Mouse (Mus musculus): ENCODE data around the gene Krtap1-4. TPM values are rescaled to one million over a fixed set of nuclear protein-coding genes. Genes with fewer than 3 reads are reported as not detected.
"Not testable (repeated sequence)": the region's sequence is repeated elsewhere in the genome, so short reads cannot be mapped to it uniquely, and the experiment has no call there.

Gene Krtap1-4
- total and polyA plus RNA-seq, 2 experiments: not detected

- WGBS: 67% methylated on average over 1 of the region's 1 CpGs
- H3K36me3 ChIP-seq (ENCODE audit: control insufficient read depth, insufficient read depth, low read length): no peaks in the 10 kb centered on the region
Measured at GRCm38 (mm10) chr11:99609126-99609525, 25.7 kb upstream of the Krtap1-4 start.

DNA sequence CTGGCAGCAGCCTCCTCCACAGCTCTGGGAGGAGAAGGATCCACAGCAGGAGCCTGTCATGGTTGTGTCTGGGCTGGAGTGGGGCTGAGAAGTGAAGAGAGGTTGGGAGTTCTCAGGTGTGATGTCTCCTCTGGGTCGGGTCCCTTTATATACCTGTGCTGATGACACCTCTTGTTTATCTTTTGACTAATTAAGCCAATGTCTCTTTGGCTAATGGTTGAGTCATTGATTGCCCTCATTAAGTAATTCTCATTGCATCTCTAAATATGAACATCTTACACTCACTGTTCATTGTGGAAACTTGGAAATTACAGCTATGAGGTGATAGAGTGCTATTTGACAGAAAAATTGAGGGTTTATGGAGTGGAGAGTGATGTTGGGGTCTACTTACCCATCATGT is 19.8 kb upstream of the Krtap1-4 start, which contains the start of gene Gm11938:
TSS of gene Gm11938 (minus strand) at position 101 of the 400 bp plus-strand sequence.
- DNase-seq (ENCODE audit: extremely low read depth, low read depth, low spot score); H3K4me3 ChIP-seq (ENCODE audit: insufficient read depth, low read depth, low read length); H3K36me3 ChIP-seq (ENCODE audit: control insufficient read depth, insufficient read depth, low read length); H3K79me2 ChIP-seq (ENCODE audit: control insufficient read depth, insufficient read depth, low read length); H3K27ac ChIP-seq (replicated peaks; ENCODE audit: insufficient read depth, low read depth, low read length); H3K9ac ChIP-seq (ENCODE audit: low read depth, low read length); H3K27me3 ChIP-seq (ENCODE audit: control insufficient read depth, insufficient read depth, low read length); H3K4me1 ChIP-seq (ENCODE audit: control insufficient read depth, insufficient read depth, low read length): not testable (repeated sequence)
- 36% methylated on average over 1 of the region's 1 CpGs for WGBS

More at GRCm38 (mm10) chr11:99609126-99609525, 25.7 kb upstream of the Krtap1-4 start:
- Histone ChIP-seq H3K4me3 (ENCODE audit: insufficient read depth, low read depth, low read length) (no peak overlapping the region), H3K27ac (replicated peaks; ENCODE audit: insufficient read depth, low read depth, low read length) (no peak overlapping the region), H3K4me1 (ENCODE audit: control insufficient read depth, insufficient read depth, low read length) (no peaks in the 10 kb centered on the region), H3K27me3 (ENCODE audit: control insufficient read depth, insufficient read depth, low read length) (no peaks in the 10 kb centered on the region), H3K79me2 (ENCODE audit: control insufficient read depth, insufficient read depth, low read length) (no peaks in the 10 kb centered on the region), H3K9ac (ENCODE audit: low read depth, low read length) (no peak overlapping the region)
- no peak for DNase-seq (ENCODE audit: extremely low read depth, low read depth, low spot score)
- no peak for TF ChIP-seq CTCF (IDR thresholded peaks at IDR 0.05; ENCODE audit: low read depth, low read length)
- TF ChIP-seq POLR2A (IDR thresholded peaks at IDR 0.05; ENCODE audit: extremely low read depth, insufficient read depth, low read length): no peak

DNA sequence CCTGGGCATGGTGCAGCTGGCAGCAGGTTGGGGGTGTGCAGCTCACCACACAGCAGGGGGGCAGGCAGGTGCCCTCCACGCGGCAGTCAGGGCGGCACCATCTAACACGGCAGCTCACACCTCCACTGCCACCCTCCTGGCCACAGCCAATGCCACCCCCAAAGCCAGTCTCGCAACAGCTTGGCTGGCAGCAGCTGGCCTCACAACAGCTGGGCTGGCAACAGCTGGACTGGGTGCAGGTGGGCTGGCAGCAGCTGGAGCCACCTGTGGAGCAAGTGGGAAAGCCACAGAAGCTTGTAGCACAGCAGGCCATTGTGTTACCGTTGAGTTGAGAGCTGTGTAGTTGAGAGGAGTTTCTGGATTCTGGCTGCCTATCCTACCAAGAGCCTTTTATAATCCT is 14.3 kb upstream of the Krtap1-4 start, which contains the start of gene Krtap9-3:
TSS of gene Krtap9-3 (minus strand) at position 364 of the 400 bp plus-strand sequence.
- not testable (repeated sequence) for H3K4me1 ChIP-seq (ENCODE audit: control insufficient read depth, insufficient read depth, low read length); H3K79me2 ChIP-seq (ENCODE audit: control insufficient read depth, insufficient read depth, low read length); H3K9ac ChIP-seq (ENCODE audit: low read depth, low read length); DNase-seq (ENCODE audit: extremely low read depth, low read depth, low spot score); H3K27ac ChIP-seq (replicated peaks; ENCODE audit: insufficient read depth, low read depth, low read length); H3K4me3 ChIP-seq (ENCODE audit: insufficient read depth, low read depth, low read length); H3K27me3 ChIP-seq (ENCODE audit: control insufficient read depth, insufficient read depth, low read length); H3K36me3 ChIP-seq (ENCODE audit: control insufficient read depth, insufficient read depth, low read length)
- 93% methylated on average over 6 of the region's 6 CpGs for WGBS

DNA sequence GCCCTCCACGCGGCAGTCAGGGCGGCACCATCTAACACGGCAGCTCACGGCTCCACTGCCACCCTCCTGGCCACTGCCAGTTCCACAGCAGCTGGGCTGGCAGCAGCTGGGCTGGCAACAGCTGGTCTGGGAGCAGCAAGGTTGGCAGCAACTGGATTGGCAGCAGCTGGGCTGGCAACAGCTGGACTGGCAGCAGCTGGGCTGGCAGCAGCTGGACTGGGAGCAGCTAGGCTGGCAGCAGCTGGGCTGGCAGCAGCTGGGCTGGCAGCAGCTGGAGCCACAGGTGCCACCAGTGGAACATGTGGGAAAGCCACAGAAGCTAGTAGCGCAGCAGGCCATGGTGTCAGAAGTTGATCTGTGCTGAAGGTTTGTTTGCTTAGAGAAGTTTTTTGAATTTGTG is 7.5 kb upstream of the Krtap1-4 start, which contains the start of gene Krtap1-3:
TSS of gene Krtap1-3 (minus strand) at position 359 of the 400 bp plus-strand sequence.
- no peak within 1 kb of the TSS for H3K4me3 ChIP-seq (ENCODE audit: insufficient read depth, low read depth, low read length)
- TF ChIP-seq CTCF (IDR thresholded peaks at IDR 0.05; ENCODE audit: low read depth, low read length) (no peak), POLR2A (IDR thresholded peaks at IDR 0.05; ENCODE audit: extremely low read depth, insufficient read depth, low read length) (no peak)
- H3K4me1 ChIP-seq (ENCODE audit: control insufficient read depth, insufficient read depth, low read length): no peaks in the 10 kb centered on the region
- no peaks in the 10 kb centered on the region for H3K79me2 ChIP-seq (ENCODE audit: control insufficient read depth, insufficient read depth, low read length)
- H3K27me3 ChIP-seq (ENCODE audit: control insufficient read depth, insufficient read depth, low read length): 0 out of 2 replicates have a peak, but pooled peaks cover 3% of the 10 kb centered on the region
- no peak for DNase-seq (ENCODE audit: extremely low read depth, low read depth, low spot score)
- no peaks in the 10 kb centered on the region for H3K36me3 ChIP-seq (ENCODE audit: control insufficient read depth, insufficient read depth, low read length)
- H3K27ac ChIP-seq (replicated peaks; ENCODE audit: insufficient read depth, low read depth, low read length): no peak within 1 kb of the TSS
- 85% methylated on average over 6 of the region's 6 CpGs for WGBS
- no peak within 1 kb of the TSS for H3K9ac ChIP-seq (ENCODE audit: low read depth, low read length)

DNA sequence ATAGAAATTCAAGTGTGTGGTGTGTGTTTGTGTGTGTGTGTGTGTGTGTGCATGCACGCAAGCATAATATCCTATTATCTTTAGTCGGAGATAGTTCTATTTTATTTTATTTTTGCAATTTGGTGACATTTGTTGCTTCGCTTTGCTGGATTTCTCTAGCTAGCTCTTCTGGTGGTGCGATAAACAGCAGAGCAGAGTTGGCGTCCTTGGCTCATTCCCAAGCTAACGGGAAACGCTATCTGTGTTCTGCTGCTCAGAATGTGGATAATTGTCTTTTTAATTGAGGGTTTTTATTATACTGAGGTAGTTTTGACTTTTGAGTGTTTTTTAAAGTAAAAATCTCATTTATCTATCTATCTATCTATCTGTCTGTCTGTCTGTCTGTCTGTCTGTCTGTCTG is 1.6 kb upstream of the Krtap1-4 start:
- no peak overlapping the region for H3K9ac ChIP-seq (ENCODE audit: low read depth, low read length)
- H3K4me1 ChIP-seq (ENCODE audit: control insufficient read depth, insufficient read depth, low read length): no peaks in the 10 kb centered on the region
- no peak overlapping the region for H3K27ac ChIP-seq (replicated peaks; ENCODE audit: insufficient read depth, low read depth, low read length)
- no peak overlapping the region for H3K4me3 ChIP-seq (ENCODE audit: insufficient read depth, low read depth, low read length)
- DNase-seq (ENCODE audit: extremely low read depth, low read depth, low spot score): no peak
- TF ChIP-seq POLR2A (IDR thresholded peaks at IDR 0.05; ENCODE audit: extremely low read depth, insufficient read depth, low read length): no peak
- no peak for TF ChIP-seq CTCF (IDR thresholded peaks at IDR 0.05; ENCODE audit: low read depth, low read length)
- H3K27me3 ChIP-seq (ENCODE audit: control insufficient read depth, insufficient read depth, low read length): 0 out of 2 replicates have a peak, but pooled peaks cover 2% of the 10 kb centered on the region
- no peaks in the 10 kb centered on the region for H3K79me2 ChIP-seq (ENCODE audit: control insufficient read depth, insufficient read depth, low read length)
- WGBS: 80% methylated on average over 7 of the region's 7 CpGs
- H3K36me3 ChIP-seq (ENCODE audit: control insufficient read depth, insufficient read depth, low read length): no peaks in the 10 kb centered on the region

DNA sequence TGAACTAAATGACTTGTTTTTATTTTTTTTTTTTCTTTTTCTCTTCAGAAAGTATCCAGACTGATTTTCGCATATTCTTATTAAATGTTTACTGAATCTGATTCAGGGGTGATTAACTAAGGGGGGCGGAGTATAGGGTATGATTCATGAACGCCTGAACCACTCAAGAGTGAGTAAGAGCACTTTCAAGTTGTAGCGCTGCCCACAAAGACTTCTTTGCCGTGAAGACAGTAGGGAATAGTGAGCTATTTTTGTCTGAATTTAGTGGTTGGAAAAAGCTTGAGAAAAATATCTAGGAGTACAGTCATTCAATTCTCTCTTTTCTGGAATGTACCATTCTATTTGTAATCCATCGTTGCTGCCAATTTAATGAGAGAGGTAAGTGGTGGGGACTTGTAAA is 1.9 kb downstream of the Krtap1-4 start:
- H3K27ac ChIP-seq (replicated peaks; ENCODE audit: insufficient read depth, low read depth, low read length): no peak overlapping the region
- no peak for DNase-seq (ENCODE audit: extremely low read depth, low read depth, low spot score)
- no peak overlapping the region for H3K9ac ChIP-seq (ENCODE audit: low read depth, low read length)
- H3K36me3 ChIP-seq (ENCODE audit: control insufficient read depth, insufficient read depth, low read length): no peaks in the 10 kb centered on the region
- H3K4me1 ChIP-seq (ENCODE audit: control insufficient read depth, insufficient read depth, low read length): no peaks in the 10 kb centered on the region
- no peak for TF ChIP-seq CTCF (IDR thresholded peaks at IDR 0.05; ENCODE audit: low read depth, low read length)
- TF ChIP-seq POLR2A (IDR thresholded peaks at IDR 0.05; ENCODE audit: extremely low read depth, insufficient read depth, low read length): no peak
- H3K27me3 ChIP-seq (ENCODE audit: control insufficient read depth, insufficient read depth, low read length): 0 out of 2 replicates have a peak, but pooled peaks cover 2% of the 10 kb centered on the region
- 88% methylated on average over 6 of the region's 6 CpGs for WGBS
- no peak overlapping the region for H3K4me3 ChIP-seq (ENCODE audit: insufficient read depth, low read depth, low read length)
- H3K79me2 ChIP-seq (ENCODE audit: control insufficient read depth, insufficient read depth, low read length): no peaks in the 10 kb centered on the region
